Mouse (Mus musculus): Measurements from ENCODE around the gene Cpsf4. TPM values are rescaled to one million over a fixed set of nuclear protein-coding genes. Genes with fewer than 3 reads are reported as not detected.
"Not testable (repeated sequence)": the region's sequence is repeated elsewhere in the genome, so short reads cannot be mapped to it uniquely, and the experiment has no call there.

Gene Cpsf4
- total RNA-seq (2021) = 10 to 100 TPM; 24.0 to 24.2 TPM
- long read RNA-seq, experiment 1, partial matches to known transcripts = 2 of 12 reads
- long read RNA-seq, experiment 1, other reads (novel, unspliced or antisense) = 7 of 12 reads
- long read RNA-seq, experiment 2, transcript Cpsf4-202 (8 exons, 1,756 nt) = major isoform, 6 of 32 reads
- long read RNA-seq, experiment 2, partial matches to known transcripts = 6 of 32 reads
- long read RNA-seq, experiment 2, other reads (novel, unspliced or antisense) = 14 of 32 reads

DNA sequence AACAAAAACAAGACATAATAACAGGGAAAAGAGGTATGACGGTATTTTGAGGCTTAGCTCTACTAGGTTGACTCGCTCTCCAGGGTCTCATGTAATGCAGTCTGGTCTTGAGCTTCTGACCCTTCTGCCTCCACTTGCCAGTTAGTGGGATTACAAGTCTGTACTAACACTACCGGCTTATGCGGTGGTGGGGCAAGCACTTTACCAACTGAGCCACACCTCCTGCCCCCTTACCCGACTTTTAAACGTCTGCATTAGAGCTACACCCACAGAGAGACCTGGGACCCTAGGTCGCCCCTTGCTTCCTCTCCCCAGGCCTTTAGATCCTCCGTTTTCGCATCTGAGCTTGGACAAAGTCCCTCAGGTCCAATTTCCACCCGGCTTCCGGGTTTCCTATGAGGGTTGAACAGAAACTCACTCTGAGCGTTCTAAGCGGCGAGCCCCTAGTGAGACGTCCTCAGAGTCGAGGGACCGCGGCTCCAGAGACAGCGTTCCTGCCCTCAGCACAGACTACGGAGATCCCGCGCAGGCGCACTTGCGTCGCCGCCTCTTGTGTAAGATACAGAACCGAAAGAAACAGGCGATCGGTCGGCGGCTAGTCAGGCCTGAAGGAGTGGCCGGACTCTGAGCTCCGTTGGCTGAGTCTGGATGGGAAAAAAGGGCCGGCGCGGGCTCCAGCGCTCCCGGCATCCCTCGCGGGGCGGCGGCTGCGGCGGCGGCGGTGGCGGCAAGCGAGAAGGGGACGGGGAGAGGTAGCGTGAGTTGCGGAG, at the start of gene Cpsf4, which contains the start of gene Ptcd1:
TSS of gene Cpsf4 (plus strand) at position 678 of the 770 bp plus-strand sequence.
TSS of gene Ptcd1 (minus strand) at position 573 of the 770 bp plus-strand sequence.
- DNase-seq (ENCODE audit: low spot score in 2 of 2) = peak; percentile 99
- intact Hi-C loops (cut with DNase I) = no loop called here

GRCm38 (mm10) chr5:145118005-145118404, 49.0 kb upstream of the Cpsf4 start:
- no peak for DNase-seq (ENCODE audit: low spot score in 2 of 2)
- intact Hi-C loops (cut with DNase I) = no loop called here

DNA sequence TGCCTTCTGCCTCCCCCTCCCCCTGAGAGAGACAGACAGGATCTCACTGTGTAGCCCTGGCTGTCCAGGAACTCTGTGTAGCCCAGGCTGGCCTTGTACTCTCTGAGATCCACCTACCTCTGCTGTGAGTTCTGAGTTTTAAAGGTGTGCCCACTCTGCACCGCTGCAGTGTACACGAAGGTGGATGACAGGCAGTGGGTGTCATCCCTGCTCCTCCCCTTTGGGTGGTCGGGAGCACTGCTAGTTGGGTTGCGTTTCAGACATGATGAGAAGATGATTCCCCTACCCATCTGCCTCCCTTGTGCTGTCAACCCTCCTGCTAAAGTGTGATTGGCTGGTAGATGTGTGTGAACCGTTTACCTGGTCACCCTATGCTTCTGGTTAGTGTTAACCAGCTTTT, 48.6 kb upstream of the Cpsf4 start:
- no peak for DNase-seq (ENCODE audit: low spot score in 2 of 2)
- intact Hi-C loops (cut with DNase I) = no loop called here

DNA sequence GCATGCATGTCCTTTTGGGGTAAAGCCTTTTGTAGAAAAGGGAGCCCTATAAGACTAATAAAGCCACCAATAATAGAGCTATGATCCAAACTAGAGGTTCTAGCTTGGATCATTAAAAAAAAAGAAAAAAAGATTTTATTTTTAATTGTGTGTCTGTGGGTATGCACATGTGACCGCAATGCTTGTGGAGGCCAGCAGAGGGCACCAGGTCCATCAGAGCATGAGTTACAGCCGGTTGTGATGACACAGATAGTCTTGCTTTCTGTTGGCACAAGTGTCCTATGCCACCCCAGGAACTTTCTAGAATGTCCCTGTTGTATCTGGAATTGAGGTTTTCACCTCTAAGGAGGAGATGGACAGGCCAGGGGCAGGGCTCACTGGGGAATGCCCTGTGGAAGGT, 47.6 kb upstream of the Cpsf4 start:
- DNase-seq (ENCODE audit: low spot score in 2 of 2) = no peak
- intact Hi-C loops (cut with DNase I) = no loop called here

- intact Hi-C loops (cut with DNase I) = no loop called here
- DNase-seq (ENCODE audit: low spot score in 2 of 2) = no peak
Observed at GRCm38 (mm10) chr5:145120921-145121320, 46.1 kb upstream of the Cpsf4 start.

- no peak for DNase-seq (ENCODE audit: low spot score in 2 of 2)
- intact Hi-C loops (cut with DNase I) = no loop called here
Observed at GRCm38 (mm10) chr5:145123396-145123795, 43.6 kb upstream of the Cpsf4 start.

DNA sequence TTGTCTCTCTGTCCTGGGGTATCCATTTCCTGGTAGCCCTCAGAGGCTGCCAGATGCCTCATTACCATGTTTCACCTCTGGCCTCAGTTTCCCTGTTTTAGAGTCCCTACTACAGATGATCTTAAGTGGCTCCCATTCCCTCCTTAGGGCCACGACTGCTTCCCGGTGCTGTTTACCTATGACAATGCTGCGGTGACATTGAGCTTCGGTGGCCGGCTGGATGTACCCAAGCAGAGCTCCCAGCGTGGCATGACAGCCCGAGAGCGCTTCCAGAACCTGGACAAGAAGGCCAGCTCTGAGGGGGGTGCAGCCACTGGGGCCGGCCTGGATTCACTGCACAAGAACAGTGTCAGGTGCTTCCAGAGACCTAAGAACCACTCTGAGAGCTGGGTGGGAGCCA, 40.4 kb upstream of the Cpsf4 start:
- DNase-seq (ENCODE audit: low spot score in 2 of 2) = no peak
- intact Hi-C loops (cut with DNase I) = no loop called here

GRCm38 (mm10) chr5:145129124-145129523, 37.9 kb upstream of the Cpsf4 start:
- intact Hi-C loops (cut with DNase I) = no loop called here
- DNase-seq (ENCODE audit: low spot score in 2 of 2) = no peak

GRCm38 (mm10) chr5:145129773-145130172, 37.2 kb upstream of the Cpsf4 start:
- intact Hi-C loops (cut with DNase I) = not testable (repeated sequence)
- peak in 1 of 2 experiments; percentile 49 for DNase-seq (ENCODE audit: low spot score in 2 of 2)

- intact Hi-C loops (cut with DNase I) = no loop called here
- peak; percentile 50 to 68 for DNase-seq (ENCODE audit: low spot score in 2 of 2)
Observed at GRCm38 (mm10) chr5:145130191-145130590, 36.8 kb upstream of the Cpsf4 start.

- intact Hi-C loops (cut with DNase I) = no loop called here
- no peak for DNase-seq (ENCODE audit: low spot score in 2 of 2)
Observed at GRCm38 (mm10) chr5:145130995-145131394, 36.0 kb upstream of the Cpsf4 start.

DNA sequence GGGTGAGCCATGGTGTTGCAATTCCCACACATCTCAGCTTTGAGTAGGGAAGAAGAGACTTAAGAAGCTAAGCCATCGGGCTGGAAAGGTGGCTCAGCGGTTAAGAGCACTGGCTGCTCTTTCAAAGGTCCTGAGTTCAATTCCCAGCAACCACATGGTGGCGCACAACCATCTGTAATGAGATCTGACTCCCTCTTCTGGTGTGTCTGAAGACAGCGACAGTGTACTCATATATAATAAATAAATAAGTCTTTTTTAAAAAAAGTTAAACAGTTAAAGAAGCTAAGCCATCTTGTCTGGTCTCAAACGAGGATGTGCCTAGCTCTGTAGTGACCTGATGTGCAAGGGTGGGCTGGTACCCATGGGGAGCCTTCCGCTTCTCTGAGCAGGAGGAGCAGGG, 33.7 kb upstream of the Cpsf4 start:
- intact Hi-C loops (cut with DNase I); DNase-seq (ENCODE audit: low spot score in 2 of 2): not testable (repeated sequence)

GRCm38 (mm10) chr5:145138836-145139235, 28.2 kb upstream of the Cpsf4 start:
- DNase-seq (ENCODE audit: low spot score in 2 of 2) = peak in 1 of 2 experiments; percentile 41
- intact Hi-C loops (cut with DNase I) = no loop called here

DNA sequence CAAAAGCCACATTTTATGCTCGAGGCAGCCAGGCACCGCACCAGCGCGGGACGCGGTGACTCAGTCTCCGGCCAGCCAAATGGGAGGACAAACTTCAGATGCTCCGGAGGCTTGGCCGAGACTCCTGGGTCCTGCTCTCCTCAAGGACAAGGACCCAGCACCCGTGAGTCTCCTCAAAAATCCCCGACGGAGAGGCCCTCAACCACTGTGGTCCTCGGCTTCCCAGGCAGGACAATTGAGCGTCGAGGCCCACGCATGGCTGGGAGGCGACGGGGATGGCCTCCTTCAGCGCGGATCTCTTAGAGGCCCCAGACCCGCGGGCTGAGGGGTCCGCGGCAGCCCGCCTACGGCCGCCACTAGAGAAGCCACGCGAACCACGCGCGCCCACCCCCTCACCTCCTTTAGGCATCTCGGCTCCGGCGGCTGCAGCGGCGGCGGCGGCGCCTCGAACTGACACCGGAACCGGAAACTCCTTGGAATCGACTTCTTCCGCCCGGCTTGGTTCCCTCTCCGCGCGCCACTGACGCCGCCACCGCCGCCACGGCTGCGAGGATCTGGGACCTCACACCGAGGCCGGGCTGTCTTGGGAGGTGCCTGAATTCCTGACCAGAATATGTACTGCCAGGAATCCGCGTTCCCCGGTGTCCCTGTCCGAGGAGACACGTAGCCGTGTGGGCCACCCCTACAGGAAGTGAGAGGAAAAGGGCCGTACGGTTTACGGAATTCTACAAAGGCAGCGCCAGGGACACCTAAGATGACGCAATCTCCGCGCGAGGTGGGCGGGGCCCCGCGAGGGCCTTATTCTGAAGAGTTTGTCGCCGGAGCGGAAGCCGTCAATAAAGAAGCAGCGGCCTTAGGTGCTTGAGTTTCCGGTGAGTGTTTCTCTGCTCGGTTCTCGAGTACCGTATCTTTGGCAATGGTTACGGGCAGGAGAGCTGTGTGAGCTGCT, 27.2 kb upstream of the Cpsf4 start, which contains the start of the genes Pdap1 and Bud31:
TSS of gene Pdap1 (minus strand) at position 668 of the 949 bp plus-strand sequence.
TSS of gene Bud31 (plus strand) at position 792 of the 949 bp plus-strand sequence.
- intact Hi-C loops (cut with DNase I) = no loop called here
- peak; percentile 94 to 95 for DNase-seq (ENCODE audit: low spot score in 2 of 2)

GRCm38 (mm10) chr5:145140611-145141010, 26.4 kb upstream of the Cpsf4 start:
- intact Hi-C loops (cut with DNase I) = no loop called here

DNA sequence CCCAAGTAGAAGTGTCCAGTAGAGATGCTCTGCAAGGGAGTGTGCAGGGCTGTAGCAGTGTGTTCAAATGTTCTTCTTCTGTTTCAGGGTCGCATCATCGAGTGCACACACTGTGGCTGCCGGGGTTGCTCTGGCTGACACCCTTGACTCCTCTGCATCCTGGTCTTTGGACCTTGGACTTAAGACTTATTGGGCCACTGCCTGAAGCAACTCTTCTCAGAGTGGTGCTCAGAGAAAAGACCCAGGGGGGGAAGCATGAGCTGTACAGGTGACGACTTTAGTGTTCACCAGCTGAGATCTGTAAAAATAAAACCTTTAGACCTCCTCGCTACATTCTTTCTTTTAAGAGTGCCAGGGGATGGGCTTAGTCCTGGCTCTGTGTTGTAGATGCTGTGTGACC, 19.3 kb upstream of the Cpsf4 start:
- intact Hi-C loops (cut with DNase I) = no loop called here
- DNase-seq (ENCODE audit: low spot score in 2 of 2) = no peak

More at GRCm38 (mm10) chr5:145140611-145141010, 26.4 kb upstream of the Cpsf4 start:
- no peak for DNase-seq (ENCODE audit: low spot score in 2 of 2)

GRCm38 (mm10) chr5:145149294-145149693, 17.7 kb upstream of the Cpsf4 start:
- intact Hi-C loops (cut with DNase I) = no loop called here

DNA sequence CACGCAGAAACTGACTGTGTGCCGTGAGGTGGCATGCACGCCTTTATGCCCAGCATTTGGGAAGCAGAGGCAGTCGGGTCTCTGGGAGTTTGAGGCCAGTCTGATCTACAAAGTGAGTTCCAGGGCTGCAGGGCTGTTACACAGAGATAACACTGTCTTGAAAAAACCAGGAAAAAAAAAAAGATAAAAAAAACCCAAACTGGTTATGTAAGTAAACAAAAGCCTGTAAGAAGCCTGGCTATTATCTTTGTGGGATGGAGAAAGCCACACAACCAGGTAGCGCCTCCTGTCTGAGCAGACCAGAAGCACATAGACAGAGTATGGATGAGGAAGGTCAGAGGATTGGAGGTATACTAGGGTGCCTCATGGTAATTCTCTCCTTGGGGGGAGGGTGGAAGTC, 14.3 kb upstream of the Cpsf4 start:
- no peak for DNase-seq (ENCODE audit: low spot score in 2 of 2)
- intact Hi-C loops (cut with DNase I) = no loop called here

More at GRCm38 (mm10) chr5:145149294-145149693, 17.7 kb upstream of the Cpsf4 start:
- DNase-seq (ENCODE audit: low spot score in 2 of 2) = no peak

GRCm38 (mm10) chr5:145161361-145161760, 5.7 kb upstream of the Cpsf4 start:
- no peak for DNase-seq (ENCODE audit: low spot score in 2 of 2)
- intact Hi-C loops (cut with DNase I) = no loop called here
